Mouse (Mus musculus) lung, postnatal 36 days (tissue): ENCODE data around the gene Clasp1.

Experiments
- DNase-seq: peaks from one replicate; pipeline ENCODE4 v3.0.0; 2022; ENCODE audit warnings: mixed read lengths

The Clasp1 gene

DNA sequence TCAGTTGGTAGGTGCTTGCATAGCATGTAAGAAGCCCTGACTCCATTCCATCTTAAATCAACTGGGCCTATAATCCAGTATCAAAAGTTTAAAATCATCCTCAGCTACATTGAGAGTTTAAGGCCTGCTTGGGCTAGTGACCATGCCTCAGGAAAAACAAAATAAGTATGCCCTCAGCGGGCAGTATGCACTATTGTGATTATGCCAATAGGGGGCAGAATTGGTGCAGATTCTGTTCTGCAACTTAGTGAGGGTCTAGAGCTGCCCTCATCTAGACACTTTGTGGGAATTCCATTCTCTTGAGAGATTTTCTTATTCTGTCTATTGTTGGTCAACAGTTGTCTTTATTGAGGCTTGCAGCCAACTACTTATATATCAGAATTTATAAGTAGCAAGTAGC is 116.9 kb downstream of the Clasp1 start:
- DNase-seq, result no peak

DNA sequence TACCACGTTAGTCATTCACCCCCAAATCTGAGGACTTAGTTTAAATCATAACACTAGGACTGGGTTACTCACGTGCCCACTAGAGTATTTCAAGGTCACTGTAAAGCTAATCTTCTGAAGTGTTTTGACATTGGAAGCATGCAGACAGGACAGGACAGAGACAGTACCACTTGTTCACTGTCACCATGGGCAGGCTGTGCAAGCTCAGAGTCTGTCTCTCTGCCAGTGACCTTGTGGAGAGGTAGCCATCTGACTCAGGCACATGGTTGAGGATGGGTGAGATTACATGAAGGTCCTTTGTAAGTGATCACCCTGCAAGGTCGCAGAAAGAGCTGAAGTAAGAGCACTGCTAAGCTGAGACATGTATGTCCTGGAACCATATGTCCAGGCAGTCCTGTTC is 122.1 kb downstream of the Clasp1 start:
- no peak for DNase-seq

DNA sequence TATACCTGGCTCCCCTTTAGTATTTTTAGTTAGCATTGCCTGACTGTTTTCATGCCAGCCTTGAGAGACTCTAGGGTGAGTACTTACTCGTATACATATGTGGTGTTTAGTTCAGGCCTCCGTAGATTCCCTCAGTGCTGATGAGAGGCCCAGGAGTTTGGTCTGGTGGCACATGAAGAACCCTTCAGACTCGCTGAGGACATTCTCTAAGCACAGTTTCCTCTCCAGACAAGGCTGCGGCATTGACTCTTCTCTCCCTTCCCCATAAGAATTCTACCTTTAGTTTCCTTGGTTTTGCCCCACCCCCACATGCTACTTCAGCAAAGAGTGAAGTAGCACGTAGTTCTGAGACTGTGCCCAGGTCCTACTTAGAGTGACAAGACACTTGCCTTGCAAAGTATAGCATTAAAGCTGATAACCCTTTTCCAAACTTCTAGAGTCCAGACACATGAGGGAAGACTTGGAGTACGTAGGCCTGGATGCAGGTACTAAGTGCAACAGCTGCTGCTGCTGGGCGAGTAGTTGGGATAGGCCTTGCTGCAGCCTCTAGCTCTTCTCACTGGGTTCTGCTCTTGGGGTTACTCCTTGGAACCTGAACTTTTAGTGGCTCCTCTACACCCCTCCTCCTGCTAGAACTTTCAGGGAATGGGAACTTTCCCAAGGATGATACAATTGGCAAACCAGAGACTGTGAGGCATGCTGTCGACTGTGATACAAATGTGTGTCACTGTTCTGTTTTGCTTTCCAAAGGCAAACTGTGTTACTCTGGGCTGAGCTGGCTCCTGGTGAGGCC is 123.1 kb downstream of the Clasp1 start:
- DNase-seq, result peak; percentile 28

- no peak for DNase-seq
Measured at GRCm38 (mm10) chr1:118516256-118516655, 127.4 kb downstream of the Clasp1 start.

GRCm38 (mm10) chr1:118523161-118523560 is 134.3 kb downstream of the Clasp1 start:
- no peak for DNase-seq

GRCm38 (mm10) chr1:118525336-118525735 is 136.5 kb downstream of the Clasp1 start:
- DNase-seq, result peak; percentile 61

GRCm38 (mm10) chr1:118529213-118529612 is 140.4 kb downstream of the Clasp1 start:
- DNase-seq, result no peak

- no peak for DNase-seq
Measured at GRCm38 (mm10) chr1:118531259-118531658, 142.4 kb downstream of the Clasp1 start.

- DNase-seq, result no peak
Measured at GRCm38 (mm10) chr1:118536021-118536420, 147.2 kb downstream of the Clasp1 start.

DNA sequence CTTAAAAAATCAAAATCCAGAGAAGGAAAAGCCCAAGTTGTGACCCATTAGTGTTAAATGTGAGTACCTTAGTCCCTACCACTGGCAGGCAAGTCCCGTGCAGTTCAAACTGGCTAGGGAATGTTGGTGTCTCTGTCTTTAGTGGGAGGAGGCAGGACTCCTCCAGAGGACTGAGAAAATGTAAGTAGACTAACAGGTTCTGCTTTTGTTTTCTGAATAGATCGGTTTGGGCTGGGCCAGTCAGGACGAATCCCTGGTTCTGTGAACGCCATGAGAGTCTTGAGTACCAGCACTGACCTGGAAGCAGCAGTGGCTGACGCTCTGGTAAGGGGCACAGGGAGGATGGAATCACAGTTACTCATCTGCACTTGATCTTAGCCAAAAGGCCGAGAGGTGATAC is 150.2 kb downstream of the Clasp1 start:
- DNase-seq, result no peak

DNA sequence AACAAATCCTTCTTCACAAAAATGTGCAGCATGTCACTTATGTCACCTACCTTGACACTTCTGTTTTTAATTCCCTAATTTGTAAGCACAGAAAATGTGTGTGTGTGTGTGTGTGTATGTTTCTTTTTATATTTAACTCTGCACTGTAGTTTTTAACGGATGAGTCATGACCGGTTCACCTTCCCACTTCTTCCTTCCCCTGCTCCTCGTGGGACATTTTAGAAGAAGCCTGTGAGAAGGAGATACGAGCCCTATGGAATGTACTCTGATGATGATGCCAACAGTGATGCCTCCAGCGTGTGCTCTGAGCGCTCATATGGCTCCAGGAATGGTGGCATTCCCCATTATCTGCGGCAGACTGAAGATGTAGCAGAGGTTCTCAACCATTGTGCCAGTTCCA is 154.0 kb downstream of the Clasp1 start:
- no peak for DNase-seq

DNA sequence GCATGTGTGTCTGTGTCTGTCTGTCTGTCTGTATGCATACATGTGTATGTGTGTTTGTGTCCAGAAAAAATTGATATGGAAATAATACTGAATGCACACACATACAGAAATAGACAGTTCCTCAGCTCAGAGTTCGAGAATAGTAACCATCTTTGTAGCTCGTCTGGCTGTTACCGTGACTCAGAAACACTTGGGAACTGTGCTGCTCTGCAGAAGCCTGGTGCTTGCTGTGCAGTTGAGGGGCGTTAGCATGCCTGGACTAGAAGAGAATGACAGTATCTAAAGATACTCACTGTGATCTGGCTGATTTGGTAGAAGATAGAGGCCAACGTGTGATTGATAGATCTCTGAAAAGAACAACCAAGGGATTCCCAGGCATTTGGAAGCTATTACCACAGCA is 159.9 kb downstream of the Clasp1 start:
- no peak for DNase-seq

- no peak for DNase-seq
Measured at GRCm38 (mm10) chr1:118551152-118551551, 162.3 kb downstream of the Clasp1 start.

DNA sequence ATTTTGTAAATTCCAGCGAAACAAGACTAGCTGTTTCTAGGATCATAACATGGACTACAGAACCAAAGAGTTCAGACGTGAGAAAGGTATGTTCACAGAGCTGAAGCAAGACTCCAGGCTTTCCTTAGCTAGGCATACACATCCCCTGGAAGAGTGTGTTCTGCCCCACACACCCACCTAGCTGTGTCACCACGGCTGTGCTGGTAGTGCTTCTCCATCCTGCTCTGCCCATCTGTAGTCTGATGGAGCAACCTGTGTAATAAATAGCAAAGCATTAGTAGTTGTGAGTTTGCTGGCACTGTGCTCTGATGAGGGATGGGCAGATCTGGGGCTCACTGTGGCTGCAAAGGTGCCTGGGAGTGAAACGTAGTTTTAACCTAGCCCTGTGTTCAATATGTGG is 163.2 kb downstream of the Clasp1 start:
- no peak for DNase-seq

- no peak for DNase-seq
Measured at GRCm38 (mm10) chr1:118553045-118553444, 164.2 kb downstream of the Clasp1 start.

DNA sequence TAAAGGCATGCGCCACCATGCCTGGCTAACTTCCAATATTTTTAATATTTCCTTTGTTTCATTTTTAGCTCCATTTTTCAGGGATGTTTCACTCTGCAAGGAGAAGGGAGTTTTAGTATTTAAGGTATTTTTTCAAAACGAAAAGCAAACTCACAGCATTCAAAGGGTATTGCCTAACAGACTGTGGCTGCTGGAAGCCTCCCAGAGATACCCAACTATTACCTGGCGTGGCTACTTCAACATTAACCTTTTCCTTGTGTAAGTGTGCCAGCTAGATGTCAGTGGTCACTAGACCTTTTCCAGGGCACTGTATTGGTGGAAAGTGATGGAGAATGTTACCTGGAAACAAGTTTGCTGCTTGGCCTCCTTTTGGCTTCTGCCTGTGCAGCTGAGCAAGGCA is 164.6 kb downstream of the Clasp1 start:
- DNase-seq, result peak; percentile 61

DNA sequence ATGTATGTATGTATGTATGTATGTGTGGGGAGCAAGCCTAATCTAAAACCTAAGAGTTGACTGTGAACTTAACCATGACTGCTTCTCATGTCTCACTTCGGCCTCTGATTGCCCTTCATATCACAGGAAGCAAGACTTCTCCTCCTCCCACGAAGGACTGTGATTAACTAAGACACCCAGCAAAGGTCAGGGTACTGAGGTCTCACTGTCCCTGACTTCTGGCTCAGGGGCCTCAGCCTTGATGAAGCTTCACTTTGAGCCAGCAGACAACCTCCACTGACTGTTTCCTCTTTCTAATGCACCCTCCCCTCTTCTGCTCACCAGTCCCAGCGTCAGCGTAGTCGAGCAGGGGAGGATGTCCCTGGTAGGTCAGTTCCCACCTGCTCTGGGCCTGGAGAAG is 166.1 kb downstream of the Clasp1 start:
- no peak for DNase-seq

- DNase-seq, result no peak
Measured at GRCm38 (mm10) chr1:118559716-118560115, 170.9 kb downstream of the Clasp1 start.

DNA sequence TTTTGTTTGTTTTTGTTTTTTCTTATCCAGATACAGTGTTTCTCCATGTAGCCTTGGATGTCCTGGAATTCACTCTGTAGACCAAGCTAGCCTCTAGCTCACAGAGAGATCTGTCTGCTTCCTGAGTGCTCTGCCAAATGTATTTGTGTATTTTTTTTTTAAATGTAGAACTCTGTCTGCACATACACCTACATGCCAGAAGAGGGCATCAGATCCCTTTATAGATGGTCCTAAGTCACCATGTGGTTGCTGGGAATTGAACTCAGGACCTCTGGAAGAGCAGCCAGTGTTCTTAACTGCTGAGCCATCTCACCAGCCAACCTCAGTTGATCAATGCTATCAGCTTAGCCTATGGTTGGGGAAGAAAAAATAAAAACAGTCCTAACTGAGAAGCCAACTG is 175.7 kb downstream of the Clasp1 start:
- no peak for DNase-seq

GRCm38 (mm10) chr1:118567659-118568058 is 178.8 kb downstream of the Clasp1 start:
- DNase-seq, result no peak

GRCm38 (mm10) chr1:118580174-118580702 is 191.4 kb downstream of the Clasp1 start:
- DNase-seq, result no peak

DNA sequence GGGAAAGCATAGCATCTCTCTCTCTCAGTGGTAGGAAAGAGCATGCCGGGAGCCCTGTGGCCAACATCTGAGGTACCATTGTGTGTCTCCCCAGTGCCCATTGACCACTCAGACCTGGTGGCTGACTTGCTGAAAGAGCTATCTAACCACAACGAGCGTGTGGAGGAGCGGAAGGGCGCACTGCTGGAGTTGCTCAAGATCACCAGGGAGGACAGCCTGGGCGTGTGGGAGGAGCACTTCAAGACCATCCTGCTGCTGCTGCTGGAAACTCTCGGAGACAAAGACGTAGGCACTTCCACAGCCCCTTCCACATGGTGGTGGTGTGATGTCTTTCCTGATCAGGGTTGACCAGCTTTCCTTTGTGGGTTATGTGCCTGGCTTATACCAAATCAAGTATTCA is 192.3 kb downstream of the Clasp1 start:
- no peak for DNase-seq

GRCm38 (mm10) chr1:118589721-118590120 is 200.9 kb downstream of the Clasp1 start:
- DNase-seq, result peak; percentile 73

GRCm38 (mm10) chr1:118592933-118593332 is 204.1 kb downstream of the Clasp1 start:
- no peak for DNase-seq

GRCm38 (mm10) chr1:118595395-118595794 is 206.5 kb downstream of the Clasp1 start:
- DNase-seq, result no peak
